Mouse (Mus musculus) lung, postnatal 14 days (tissue): ENCODE results near the gene Aanat.
"Not testable (repeated sequence)": the region's sequence is repeated elsewhere in the genome, so short reads cannot be mapped to it uniquely, and the experiment has no call there.

Experiments used
- DNase-seq: peaks from one replicate; pipeline ENCODE4 v3.0.0; 2021

The Aanat gene

GRCm38 (mm10) chr11:116575396-116575795, 10.8 kb upstream of the Aanat start:
- no peak for DNase-seq

GRCm38 (mm10) chr11:116579280-116579679, 7.0 kb upstream of the Aanat start:
- no peak for DNase-seq

GRCm38 (mm10) chr11:116580031-116580652, 6.1 kb upstream of the Aanat start:
- DNase-seq, result no peak

- peak; percentile 43 for DNase-seq
These were observed 5.4 kb upstream of the Aanat start for GRCm38 (mm10) chr11:116580711-116581375.

- peak; percentile 90 for DNase-seq
These were observed 4.8 kb upstream of the Aanat start, which contains the start of gene Ube2o for GRCm38 (mm10) chr11:116581376-116581814. Gene Ube2o, minus strand, starts transcription at chr11:116581447.

- no peak for DNase-seq
These were observed 550 bp upstream of the Aanat start for GRCm38 (mm10) chr11:116585682-116586081.

GRCm38 (mm10) chr11:116586801-116587631, 784 bp downstream of the Aanat start:
- peak; percentile 85 for DNase-seq

GRCm38 (mm10) chr11:116589020-116589531, 2.8 kb downstream of the Aanat start:
- no peak for DNase-seq

- no peak for DNase-seq
These were observed 3.3 kb downstream of the Aanat start for GRCm38 (mm10) chr11:116589574-116589973.

GRCm38 (mm10) chr11:116591621-116592020, 5.4 kb downstream of the Aanat start:
- no peak for DNase-seq

- DNase-seq, result peak; percentile 98
These were observed 6.2 kb downstream of the Aanat start for GRCm38 (mm10) chr11:116592428-116592827.

- DNase-seq, result no peak
These were observed 7.1 kb downstream of the Aanat start for GRCm38 (mm10) chr11:116593345-116593744.

GRCm38 (mm10) chr11:116596766-116597165, 10.5 kb downstream of the Aanat start:
- no peak for DNase-seq

- no peak for DNase-seq
These were observed 12.0 kb downstream of the Aanat start for GRCm38 (mm10) chr11:116598193-116598592.

GRCm38 (mm10) chr11:116599230-116599629, 13.0 kb downstream of the Aanat start:
- no peak for DNase-seq

- DNase-seq, result no peak
These were observed 14.9 kb downstream of the Aanat start for GRCm38 (mm10) chr11:116601166-116601565.

GRCm38 (mm10) chr11:116602043-116602442, 15.8 kb downstream of the Aanat start:
- no peak for DNase-seq

- DNase-seq, result peak; percentile 63
These were observed 17.1 kb downstream of the Aanat start for GRCm38 (mm10) chr11:116603339-116603738.

- DNase-seq, result no peak
These were observed 17.9 kb downstream of the Aanat start for GRCm38 (mm10) chr11:116604097-116604496.

- no peak for DNase-seq
These were observed 21.5 kb downstream of the Aanat start for GRCm38 (mm10) chr11:116607717-116608116.

GRCm38 (mm10) chr11:116609965-116610630, 23.9 kb downstream of the Aanat start:
- no peak for DNase-seq

- not testable (repeated sequence) for DNase-seq
These were observed 24.9 kb downstream of the Aanat start for GRCm38 (mm10) chr11:116611168-116611567.

GRCm38 (mm10) chr11:116611883-116612282, 25.7 kb downstream of the Aanat start:
- no peak for DNase-seq
